Mouse (Mus musculus) T-helper 1 cell (primary cell): Measurements from ENCODE around the gene Alox5.
"Not testable (repeated sequence)": the region's sequence is repeated elsewhere in the genome, so short reads cannot be mapped to it uniquely, and the experiment has no call there.

ENCODE experiments used
- in situ Hi-C: fragments of 300-600 bp; cut with MboI, MseI; formaldehyde crosslinking; loops from one replicate; pipeline ENCODE4 v1.15.1; 2025; ENCODE audit warnings: high pct_unique_total_duplicates

The Alox5 gene

DNA sequence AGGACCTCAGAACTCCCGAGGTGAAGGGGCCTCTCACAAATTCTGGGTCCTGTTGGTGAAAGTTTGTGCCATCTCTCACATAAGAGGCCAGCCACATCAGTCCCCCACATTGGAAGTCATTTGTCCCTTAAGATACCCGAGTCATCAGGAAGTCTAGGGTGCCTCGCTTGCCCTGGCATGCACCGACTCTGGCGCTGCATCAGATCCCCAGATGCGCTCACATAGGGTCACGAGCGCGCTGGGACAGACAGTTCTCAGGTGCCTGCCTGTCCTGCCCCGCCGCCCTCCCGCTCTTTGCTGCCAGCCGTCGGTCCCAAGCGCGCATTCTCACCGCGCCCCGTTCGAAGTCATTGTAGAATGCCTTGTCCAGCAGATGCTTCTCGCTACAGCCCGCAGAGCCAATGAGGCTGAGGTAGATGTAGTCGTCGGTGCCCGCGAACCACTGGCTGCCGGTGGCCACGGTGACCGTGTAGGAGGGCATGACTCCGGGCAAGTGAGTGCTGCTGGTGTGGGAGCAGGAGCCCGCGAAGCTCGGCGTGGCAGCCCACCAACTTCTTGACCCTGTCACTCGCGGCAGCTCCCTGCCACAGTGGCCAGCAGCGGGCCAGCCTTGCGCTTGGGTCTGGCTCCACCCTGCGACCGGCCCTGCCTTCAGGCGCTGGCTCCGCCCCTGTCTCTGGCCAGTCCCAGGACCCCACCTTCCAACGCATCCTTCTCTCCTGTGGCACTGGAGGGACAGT is at the start of gene Alox5:
Gene Alox5, minus strand, starts transcription at position 635 of the 740 bp plus-strand sequence.
- in situ Hi-C loops, result no loop called here

DNA sequence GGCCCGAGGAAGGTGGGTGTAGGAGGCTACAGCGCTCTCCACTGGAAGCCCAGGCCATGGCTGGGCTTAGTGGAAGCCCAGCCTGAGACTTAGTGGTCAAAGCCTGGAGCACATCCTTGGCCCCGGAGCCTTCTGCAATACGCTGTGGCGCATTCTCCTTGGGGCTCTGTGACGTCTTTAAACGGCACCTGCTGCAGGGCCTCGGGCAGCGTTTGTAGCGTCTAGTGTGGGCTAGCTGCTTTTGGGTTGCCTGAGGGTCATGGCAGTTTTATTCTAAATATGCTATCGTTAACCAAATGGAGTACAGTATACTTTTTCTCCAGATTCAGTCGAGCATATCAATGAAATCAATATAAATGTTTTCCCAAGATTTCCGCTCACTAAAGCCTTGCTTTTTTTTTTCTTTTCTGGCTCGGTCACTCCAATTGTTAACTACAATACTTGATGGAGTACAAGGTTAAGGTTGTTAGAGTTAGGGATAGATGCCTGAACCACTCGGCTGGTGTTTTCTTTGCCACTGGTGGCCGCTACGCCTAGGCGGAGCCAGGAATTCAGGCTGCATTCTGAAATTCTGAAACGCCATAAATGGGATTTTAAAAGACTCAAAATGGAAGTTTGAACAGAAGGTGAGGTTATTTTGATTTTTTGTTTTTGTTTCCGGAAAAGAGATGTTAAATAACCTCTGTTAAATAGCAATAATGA is 45.5 kb upstream of the Alox5 start, which contains the start of gene Olfr212:
Gene Olfr212, plus strand, starts transcription at position 215 of the 702 bp plus-strand sequence.
- in situ Hi-C loops, result not testable (repeated sequence)

DNA sequence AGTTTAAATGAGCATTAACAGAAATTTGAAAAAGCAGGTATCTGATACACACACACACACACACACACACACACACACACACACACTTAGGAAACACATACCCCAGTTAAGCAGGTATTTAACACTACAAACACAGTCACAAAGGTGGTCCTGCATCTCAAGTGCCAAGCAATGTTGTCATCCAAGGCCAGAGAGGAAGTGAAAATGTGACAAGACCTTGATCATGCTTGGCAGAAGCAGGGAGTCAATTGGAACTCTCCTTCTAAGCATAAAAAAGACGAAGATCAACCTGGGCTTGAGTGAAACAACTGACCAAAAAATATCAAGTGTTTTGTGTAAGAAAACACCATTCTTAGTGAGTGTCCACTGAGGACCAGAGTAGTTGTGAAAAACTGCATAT is 35.0 kb upstream of the Alox5 start:
- in situ Hi-C loops, result no loop called here

DNA sequence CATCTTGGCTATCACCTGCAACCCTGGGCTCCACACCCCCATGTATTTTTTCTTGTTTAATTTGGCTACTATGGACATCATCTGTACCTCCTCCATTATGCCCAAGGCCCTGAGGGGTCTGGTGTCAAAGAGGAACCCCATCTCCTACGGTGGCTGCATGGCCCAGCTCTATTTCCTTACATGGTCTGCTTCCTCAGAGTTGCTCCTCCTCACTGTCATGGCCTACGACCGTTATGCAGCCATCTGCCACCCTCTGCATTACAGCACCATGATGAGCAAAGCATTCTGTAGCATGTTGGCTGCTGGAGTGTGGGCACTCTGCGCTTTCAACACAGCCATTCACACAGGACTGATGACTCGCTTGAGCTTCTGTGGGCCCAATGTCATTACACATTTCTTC is 32.8 kb upstream of the Alox5 start:
- in situ Hi-C loops, result no loop called here

DNA sequence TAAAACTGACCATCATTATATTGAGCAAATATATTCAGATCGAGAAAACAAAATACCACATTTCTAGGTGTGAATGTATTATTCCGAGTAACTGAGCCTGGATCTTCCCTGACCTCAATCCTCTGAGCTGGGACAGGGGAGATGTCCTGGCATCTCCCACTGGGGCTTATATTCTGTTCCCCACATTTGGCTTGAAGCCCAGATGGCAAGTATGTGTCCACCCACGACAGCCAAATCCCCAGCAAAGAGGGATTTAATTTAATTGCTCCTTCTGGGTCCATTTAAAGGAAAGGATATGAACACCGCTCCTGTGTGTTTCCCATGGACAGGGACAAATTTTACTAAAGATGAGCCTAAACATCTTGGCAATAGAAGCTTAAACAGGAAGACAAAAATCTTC is 27.8 kb upstream of the Alox5 start, which contains the start of gene Olfr211:
Gene Olfr211, plus strand, starts transcription at position 301 of the 400 bp plus-strand sequence.
- in situ Hi-C loops, result no loop called here

DNA sequence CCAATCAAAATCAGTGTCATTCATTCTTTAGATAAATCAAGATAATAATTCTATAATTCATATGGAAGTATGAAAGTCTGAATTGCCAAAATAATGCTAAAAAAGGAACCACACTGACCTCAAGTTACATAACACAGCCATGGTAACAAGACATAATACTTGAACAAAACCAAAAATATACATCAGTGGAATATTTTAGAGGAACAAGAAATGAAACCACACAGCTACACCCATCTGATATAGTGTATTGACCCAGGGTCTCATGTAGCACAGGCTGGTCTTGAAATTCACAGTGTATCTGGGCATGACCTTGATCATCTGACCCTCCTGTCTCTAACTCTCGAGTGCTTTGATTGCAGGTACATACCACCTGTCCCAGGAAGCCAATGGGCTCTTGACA is 25.9 kb upstream of the Alox5 start:
- in situ Hi-C loops, result no loop called here

DNA sequence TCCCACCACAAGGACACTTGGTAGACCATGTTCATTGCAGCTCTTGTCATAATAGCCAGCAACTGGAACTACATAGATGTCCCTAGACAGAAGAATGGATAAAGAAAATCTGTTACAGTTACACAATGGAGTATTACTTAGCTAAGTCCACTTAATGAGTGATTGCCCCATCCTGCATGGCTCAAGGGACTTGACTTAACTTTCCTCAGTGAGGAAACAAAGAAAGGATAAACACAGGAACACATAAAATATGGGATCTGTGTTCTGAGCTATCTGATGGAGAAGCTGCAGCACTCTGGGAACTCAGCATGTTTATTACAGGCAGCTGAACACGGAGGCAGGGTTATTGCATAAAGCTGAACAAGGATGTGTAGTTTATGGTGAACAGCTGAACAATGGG is 24.1 kb upstream of the Alox5 start:
- in situ Hi-C loops, result no loop called here

DNA sequence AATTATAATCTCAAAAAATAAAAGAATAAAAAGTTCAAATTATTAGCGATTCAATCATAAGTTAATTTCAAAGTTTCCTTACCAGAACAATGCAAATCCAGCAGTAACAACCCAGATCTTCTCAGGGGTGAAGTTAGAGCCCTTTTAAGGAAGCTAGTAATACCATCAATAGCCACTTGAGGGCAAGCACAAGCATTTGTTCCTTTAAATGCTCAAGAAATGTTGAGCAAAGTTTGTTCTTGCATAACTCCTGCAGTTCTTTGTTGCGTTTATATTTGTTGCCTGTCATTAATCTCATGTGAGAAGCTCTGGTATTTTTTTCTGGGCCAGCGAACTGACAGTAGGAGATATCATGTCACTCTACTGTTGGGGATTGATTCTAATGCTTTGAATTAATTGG is 7.1 kb upstream of the Alox5 start:
- in situ Hi-C loops, result no loop called here

DNA sequence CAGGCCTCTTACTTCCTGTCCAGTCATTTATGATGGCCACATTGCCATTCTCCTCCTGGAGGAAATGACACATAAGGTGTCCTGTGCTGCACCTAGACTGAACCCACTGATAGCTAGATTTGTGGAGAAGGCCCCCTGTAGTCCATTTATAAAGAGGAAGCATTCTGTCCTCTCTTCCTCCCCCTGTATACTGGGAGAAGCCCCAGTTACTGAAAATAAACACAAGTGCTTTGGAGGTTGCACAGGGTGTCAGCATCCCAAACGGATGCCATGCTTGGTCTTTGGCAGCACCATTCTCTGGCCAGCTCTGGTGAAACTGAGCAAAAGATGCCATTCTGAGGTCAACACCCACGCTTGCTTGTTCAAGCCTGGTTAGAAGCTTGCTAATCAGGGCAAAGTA is 1.7 kb downstream of the Alox5 start:
- in situ Hi-C loops, result no loop called here

DNA sequence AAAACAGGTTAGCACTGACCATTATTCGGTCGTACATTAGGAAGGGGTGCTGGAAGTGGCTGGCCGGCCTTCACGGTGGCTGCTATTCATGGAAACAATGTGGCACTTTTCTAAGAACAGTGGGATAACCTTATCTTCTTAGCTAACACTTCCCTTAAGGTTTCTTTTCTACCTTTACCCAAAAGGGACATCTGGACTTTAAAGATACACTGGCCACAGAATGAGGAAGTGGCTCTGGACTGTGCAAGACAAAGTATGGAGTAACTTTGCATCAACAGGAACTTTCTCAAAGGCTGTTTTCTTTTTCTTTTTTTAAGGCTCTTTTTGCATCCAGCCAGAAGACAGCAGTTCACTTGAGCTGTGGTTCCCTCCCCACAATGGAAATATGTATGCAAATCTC is 2.2 kb downstream of the Alox5 start:
- in situ Hi-C loops, result no loop called here

DNA sequence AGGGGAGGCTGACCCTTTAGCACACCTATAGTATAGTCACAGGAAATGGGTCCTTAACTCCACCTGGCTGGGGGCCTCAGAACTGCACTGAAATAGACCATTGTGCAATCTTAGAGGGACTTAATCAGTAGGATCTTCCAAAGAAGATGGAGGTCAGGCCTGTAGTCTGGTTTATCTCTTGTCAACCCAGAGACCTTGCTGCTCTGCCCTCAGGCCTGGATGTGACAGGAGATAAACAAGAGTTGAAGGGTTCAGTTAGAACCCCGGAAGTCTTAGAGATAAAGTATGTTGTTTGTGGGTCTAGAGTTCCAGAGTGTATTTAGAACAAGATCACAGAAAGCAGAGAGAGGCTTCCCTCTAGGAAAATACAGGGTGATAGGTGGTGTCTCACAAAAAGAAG is 4.5 kb downstream of the Alox5 start:
- in situ Hi-C loops, result no loop called here

DNA sequence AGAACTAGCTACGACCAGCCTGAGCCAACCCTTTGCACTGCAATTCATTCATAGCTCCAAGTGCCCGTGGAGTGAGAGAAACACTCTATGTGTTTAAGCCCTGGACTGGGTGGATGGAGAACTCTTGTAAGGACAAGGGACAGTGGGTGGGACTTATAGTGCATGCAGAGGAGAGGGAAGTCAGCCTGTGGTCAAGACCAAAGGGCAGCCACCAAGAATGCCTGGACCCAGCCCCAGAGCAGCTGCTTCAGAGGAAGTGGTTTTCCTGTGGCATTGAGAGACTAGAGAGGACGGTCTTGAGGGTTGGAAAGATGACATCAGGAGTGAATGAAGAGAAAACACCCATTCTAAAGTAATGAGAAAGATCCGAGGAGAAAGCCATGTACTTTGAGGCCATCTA is 5.2 kb downstream of the Alox5 start:
- in situ Hi-C loops, result no loop called here

DNA sequence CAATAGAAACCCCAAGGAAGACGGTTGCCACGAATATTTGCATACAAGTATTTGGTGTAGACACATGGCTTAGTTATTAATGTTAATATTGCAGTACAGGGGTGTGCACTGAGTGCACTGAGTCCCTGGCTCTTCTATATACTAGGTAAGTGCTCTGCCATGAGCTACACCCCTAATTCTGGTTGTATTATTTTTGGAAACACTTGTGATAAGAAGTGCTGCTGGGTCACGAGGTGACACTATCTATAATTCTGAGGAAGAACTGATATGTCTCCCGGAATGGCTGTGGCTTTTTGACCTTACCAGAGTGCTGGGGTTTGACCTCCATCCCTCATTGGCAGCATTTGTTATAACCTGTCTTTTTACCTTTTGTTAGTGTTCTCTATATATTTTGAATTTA is 20.1 kb downstream of the Alox5 start:
- in situ Hi-C loops, result no loop called here

DNA sequence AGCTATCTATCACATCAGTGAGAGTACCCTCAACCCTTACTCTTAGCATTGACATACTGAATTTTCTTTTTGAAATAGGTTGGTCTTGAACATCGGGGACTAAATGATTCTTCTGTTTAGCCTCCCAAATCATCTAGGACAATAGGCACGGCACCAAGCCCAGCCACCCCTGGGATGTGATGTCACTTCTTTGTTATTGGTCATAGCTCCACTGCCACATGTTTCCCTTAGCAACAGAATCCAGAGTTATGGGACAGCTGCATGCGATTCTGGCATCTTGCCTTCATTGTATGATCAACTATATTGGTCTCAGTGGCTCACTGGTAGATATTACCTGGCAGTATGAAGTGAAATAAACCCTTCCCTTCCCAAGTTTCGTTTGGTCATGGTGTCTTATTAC is 20.5 kb downstream of the Alox5 start:
- in situ Hi-C loops, result no loop called here

DNA sequence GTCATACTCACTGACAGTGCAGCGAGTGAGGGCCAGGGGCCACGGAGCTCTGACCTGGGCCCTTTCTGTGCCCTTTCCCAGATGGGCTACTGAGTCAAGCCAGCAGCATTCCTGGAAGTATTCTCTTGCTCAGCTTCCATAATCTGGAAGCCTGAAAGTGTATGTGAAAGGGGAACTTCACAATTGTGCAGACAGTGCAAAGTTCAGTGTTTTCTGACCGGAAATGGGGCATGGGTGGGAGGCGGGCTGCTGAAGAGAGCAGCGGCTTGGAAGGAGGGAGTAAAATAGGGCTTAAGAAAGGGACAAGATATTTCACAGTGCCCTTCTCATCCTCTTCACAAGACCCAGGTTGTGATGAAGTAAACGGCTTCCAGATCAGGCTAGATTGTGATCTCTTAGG is 21.4 kb downstream of the Alox5 start:
- in situ Hi-C loops, result no loop called here

DNA sequence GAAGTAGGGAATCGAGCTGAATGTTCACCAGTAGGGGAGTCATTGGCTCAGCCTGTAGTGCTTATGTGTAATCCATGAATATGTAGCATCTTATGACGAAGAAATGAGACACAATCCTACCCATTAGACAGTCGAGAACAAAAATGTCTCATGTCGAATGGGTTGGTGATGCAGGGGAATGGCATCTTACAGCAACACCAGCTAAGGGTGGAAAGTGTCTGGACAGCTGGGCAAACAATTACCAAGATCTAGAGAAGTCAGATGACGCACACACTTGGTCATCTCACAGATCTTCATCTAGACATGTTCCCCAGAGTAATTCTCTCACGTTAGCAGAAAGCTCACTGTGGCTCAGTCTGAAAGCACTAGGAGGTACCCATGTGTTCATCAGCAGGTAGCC is 22.1 kb downstream of the Alox5 start:
- in situ Hi-C loops, result no loop called here

DNA sequence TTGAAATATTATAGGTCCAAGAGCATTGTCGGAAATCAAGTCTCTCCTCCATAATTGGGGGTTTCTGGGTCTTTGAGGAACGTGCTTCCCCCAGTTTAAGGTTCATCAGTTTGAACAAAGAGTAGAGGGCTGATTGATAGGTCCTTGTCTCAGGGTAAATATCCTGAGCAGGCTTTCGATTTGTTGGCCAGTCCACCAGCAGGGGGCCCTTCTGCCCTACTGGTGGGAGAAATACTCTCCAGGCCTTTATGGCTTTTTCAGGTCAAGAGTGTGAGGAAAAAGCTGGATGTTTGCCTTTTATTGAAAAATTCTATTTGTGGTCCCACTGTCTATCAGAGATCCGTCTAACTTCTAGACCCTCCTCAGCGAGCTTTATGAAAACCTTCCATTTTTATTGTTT is 32.7 kb downstream of the Alox5 start:
- in situ Hi-C loops, result no loop called here

DNA sequence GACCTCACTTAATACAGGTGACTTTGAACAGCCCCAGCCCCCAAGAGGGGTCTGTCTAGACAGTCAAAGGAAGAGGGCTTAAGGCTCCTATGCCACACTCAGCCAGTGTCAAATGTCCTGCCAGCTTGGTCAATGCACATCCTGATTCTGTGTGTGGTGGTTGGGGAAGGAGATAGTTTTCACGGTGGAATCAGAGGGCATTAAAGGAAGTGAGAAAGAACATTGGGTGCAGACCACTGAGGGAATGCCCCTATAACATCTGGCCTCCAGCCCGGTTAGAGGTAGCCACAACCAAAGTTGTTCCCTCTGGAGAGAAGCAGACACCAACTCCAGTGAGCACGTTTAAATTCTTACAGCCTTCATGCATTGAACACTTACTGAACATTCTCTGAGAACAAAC is 33.4 kb downstream of the Alox5 start:
- in situ Hi-C loops, result no loop called here

DNA sequence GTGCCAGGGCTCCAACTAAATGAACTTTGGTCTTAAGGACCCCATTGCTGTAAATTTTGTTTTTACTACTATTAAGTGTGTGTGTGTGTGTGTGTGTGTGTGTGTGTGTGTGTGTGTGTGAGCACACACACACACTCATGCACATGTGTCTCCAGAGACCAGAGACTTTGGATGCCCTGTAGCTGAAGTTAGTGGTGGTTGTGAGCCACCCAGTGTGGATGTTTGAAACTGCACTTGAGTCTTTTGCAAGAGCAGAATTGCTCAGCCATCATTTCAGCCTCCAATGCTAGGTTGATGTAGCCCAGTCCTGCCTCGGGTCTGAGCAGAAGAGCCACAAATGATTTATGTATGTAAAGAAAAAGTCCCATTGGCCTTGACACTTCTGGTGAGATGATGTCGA is 37.3 kb downstream of the Alox5 start:
- in situ Hi-C loops, result no loop called here

DNA sequence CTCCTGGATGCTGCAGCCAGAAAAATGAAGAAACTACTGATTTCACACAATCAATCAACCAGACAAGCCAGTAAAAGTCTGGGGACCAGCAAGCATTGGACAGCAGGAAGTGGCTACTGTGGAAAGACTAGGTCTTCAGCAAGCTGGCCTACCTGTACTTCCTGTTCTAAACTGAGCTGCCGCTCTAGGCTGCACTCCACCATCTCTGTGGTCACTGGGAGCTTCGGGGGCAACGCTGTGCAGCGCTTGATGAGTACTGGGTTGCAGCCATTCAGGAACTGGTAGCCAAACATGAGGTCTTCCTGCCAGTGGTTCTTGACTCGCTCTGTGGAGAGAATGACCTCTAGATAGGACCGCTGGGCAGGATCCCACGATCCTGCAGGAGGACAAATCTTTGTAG is 38.0 kb downstream of the Alox5 start:
- in situ Hi-C loops, result no loop called here

DNA sequence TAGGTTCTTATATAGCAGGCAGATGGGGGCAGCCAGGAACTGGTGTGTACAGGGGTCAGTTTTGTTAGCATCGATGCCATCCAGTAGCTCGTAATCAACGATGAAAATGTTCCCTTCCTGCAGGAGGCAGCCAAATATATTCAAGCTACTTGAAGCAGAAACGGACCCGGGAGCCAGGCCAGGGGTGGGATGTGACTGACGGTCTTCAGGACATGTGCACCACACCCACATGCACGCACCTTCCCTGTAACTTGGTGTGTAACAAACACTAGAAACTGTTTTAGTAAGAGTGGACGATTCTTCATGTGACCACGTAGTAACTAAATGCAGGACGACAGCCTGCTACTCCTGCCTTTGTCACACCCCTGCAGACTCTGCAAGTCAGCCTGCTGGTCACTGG is 40.7 kb downstream of the Alox5 start:
- in situ Hi-C loops, result no loop called here

DNA sequence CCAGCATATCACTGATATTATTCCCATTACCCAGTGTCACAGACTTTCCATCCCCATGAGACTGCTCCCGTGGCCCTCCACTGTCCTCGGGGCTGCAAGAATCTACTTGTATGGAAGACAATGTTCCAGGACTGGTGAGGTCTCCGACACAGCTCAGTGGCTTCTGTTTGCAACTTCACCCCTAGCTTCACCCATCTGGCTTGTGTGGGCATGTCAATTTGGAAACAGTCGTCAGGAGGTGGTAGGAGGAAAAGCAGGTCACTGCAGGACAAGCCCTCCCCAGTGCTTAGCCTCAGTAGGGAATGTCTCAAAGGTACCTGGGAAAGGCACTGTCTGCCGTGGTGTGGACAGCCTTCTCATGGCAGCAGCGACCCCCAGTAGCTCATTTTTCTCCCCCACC is 41.3 kb downstream of the Alox5 start:
- in situ Hi-C loops, result no loop called here

DNA sequence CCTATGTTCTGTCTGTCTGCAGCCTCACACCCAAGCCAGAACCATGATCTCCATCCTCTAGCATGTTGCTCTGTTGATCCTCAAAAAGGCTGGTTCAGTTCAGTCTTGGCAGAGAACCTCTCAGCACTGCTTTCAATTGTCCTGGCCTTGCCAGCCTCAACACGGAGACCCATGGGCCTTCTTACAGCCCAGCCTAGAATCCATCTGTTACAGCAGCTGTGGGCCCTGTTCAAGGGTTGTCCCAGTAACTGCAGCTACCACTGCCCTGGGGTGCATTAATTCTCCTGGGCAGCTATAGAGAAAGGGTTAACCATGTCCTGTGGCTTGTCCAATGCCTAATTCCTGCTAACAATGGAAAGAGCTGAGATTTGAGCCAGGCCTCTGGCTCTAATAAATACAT is 42.5 kb downstream of the Alox5 start:
- in situ Hi-C loops, result no loop called here
